Mouse (Mus musculus): ENCODE data around the gene Frmd5. TPM values are rescaled to one million over a fixed set of nuclear protein-coding genes. Genes with fewer than 3 reads are reported as not detected.

Frmd5 gene
- polyA plus RNA-seq, 1 experiment from 2014 or later = 1.3 TPM

Other genes starting within 250 kb of the Frmd5 start
- 11.6 and 13.0 TPM in 2 replicates for gene Casc4, start 59.9 kb upstream of the Frmd5 start, polyA plus RNA-seq (2015; fragmentation: Nextera tagmentation; extraction: Ambion mirVana)
- 31.8 and 34.9 TPM in 2 replicates for gene Ctdspl2, start 148.9 kb upstream of the Frmd5 start, polyA plus RNA-seq (2015; fragmentation: Nextera tagmentation; extraction: Ambion mirVana)
- 0.09 and 0.16 TPM in 2 replicates for gene Mageb3, start 149.0 kb upstream of the Frmd5 start, polyA plus RNA-seq (2015; fragmentation: Nextera tagmentation; extraction: Ambion mirVana)
- 9.4 and 10.3 TPM in 2 replicates for gene Eif3j1, start 221.5 kb upstream of the Frmd5 start, polyA plus RNA-seq (2015; fragmentation: Nextera tagmentation; extraction: Ambion mirVana)

Data from intestine, embryonic 16.5 days (tissue).